Mouse (Mus musculus): Measurements from ENCODE around the gene Bbs9.

The Bbs9 gene

DNA sequence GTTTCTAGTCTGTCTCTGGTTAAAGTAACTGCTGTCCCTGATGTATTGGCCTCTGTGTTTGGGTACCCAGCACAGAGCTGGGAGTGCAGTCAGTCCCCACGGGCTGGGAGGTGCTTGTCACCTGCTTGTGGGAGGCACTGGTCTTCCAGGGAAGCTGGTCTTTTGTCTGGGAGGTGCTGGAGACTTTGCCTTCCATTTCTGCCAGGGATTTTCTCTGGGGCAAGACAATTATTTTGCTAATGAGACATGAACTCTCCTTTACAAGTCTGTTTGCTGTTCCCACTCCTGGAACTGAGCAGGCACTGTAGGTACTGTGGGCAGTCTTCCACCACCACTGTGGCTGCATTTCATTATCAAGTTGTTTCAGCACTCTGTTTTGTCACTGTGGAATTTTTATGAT, 223.0 kb downstream of the Bbs9 start:
- no peak for DNase-seq

DNA sequence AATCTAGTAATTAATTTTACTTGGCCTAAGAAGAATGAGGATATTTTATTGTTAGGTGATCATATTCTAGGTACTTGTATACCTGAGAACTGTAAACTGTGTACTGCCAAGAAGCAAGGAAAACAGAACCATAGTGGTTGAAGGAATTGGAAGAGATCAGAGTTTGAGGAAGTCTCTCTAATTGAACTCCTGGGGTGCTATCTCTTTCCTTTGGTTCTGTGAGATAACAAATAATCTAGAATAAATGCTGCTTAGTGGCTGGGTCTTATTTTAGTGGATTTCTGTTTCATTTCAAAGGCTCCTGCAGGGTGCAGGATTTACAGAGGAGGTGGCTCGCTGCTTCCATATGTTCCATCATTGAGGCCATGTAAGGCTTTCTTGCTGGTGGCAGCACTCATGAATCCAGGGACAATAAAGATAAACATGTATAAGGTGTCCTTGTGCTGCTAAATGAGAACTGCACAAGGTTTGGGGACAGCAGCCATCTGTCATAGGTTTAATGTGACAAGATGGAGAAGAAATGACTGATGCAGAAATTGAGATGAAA, 226.6 kb downstream of the Bbs9 start:
- DNase-seq = no peak

DNA sequence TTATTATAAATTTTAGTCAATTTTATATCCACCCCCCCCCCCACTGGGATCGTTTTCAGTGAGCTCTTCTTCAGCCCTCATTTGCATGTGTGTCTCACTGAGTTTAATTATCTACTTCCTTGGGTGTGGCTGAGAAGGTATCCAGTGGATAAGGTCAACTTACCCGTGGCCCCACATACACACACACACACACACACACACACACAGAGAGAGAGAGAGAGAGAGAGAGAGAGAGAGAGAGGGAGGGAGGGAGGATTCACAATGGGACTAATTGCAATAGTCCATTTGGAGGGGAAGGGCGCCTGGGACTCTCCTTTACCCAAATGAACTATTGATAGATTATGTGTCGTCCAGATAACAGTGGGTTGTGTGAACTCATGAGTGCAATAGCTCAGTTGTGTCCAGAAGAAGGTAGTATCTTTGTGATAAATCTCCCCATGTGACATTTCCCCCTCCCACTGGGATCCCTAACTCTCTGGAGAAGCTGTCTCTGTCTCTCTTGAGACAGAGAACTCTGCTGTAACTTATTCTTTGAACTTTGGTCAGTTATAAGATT, 227.4 kb downstream of the Bbs9 start:
- no peak for DNase-seq

DNA sequence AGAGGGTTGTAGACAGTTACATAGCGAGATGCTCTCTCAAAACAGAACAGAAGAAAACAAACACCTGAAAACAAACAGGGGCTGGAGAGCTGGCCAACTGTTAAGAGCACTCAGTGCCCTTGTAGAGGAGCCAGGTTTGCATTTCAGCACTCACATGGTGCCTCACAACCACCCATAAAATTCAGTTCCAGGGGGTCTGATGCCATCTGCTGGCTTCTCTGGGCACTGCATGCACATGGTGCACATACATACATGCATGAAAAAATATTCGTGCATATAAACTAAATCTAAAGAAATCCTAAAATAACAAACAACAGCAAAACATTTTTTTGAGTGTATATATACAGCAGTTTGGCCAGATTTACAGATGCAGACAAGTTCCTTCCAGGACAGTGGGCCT, 228.0 kb downstream of the Bbs9 start:
- peak; percentile 14 for DNase-seq

DNA sequence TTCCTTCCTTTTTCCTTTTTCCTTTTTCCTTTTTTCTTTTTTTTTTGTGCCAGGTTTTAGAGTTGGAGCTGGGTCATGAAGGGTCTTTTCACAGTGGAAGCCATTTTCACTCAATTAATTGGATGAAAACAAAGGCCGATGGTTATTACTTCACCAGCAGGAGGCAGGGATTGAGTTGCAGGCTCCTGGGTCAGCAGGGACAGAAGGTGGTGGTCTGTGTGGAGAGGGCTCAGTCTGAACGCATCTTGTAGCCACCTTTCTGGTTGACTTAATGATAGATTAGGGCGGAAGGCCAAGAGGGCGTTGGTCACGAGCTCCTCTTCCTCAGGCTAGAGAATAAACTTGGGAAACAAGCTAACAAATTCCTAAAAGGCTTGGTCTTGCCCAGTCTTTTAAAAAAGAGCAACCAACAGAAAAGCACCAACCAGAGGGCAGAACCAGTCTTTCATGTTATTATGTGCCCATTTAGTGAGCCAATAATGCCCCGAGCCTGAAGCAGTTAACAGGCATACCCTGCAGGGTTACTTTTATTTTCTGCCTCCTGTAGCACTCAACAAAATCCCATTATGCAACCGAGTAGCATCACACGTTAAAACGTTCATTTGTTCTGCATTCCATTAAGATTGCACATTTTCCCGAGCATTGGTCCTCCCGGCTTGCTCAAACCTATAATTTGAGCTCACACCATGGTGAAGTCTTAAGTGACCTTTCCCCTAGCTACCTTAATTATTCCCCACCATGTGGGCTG, 231.8 kb downstream of the Bbs9 start:
- no peak for DNase-seq

DNA sequence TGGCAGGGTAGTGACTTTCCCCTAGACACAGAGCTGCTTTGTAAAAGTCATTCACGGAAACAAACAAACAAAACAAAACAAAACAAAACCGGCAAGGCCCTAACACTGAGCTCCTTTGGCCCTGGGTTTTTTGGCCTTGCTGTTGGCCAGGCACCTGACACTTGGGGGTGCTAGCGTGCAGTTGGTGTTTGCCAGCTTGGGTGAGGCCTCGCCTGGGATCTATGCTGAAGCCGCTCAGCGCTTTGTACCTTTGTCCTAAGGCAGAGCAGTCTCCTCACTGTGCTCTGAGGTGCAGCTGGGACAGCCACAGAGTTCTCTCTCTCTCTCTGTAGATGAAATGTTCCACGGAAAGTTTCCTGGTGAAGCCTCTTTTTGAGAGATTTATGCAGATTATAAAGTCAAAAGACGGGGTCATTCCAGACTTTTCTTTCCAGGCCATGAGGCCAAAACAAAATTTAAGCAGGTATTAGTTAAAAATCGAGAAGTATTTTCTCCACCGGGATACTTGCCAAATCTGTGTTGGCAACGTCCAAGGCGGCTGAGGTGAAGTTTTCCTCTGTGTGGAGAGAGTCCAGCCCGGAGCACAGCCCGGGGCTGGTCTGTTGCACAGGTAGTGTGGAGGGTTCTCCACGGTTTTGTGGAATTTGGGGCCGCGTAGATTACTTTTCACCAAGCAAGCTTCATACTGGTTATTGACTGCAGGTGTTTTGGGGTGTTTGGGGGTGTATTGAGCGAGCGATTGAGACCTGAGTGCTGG, 233.6 kb downstream of the Bbs9 start:
- peak; percentile 44 for DNase-seq

DNA sequence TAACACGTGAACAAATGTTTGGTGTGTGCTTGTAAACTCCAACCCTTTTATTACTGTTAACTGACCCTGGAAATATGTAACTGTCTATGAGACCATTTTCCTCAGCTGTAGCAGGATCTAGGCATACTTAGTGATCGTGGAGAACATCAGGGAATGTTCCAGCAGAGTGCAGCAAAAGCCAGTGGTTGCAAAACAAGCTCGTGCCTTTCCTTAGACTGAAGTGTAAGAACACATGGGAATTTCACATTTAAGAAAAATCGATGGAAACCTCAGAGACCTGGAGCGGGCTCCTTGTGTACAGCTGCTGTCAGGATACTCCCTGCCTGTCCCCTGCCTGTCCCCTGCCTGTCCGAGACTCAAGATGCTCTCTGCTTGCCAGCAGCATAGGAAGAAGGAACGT, 234.5 kb downstream of the Bbs9 start:
- no peak for DNase-seq

DNA sequence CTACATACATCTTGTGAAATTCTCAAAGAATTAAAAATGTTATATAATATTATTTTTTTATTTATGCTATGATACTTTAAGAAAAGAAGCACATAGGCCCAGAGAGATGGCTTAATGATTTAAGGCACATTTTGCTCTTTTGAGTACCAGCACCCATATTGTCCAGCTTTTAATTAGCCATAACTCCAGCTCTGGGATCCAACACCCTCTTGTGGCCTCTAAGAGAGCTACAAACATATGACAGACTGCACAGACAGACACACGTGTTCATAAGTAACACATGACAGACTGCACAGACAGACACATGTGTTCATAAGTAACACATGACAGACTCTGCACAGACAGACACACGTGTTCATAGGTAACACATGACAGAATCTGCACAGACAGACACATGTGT, 235.8 kb downstream of the Bbs9 start:
- no peak for DNase-seq

DNA sequence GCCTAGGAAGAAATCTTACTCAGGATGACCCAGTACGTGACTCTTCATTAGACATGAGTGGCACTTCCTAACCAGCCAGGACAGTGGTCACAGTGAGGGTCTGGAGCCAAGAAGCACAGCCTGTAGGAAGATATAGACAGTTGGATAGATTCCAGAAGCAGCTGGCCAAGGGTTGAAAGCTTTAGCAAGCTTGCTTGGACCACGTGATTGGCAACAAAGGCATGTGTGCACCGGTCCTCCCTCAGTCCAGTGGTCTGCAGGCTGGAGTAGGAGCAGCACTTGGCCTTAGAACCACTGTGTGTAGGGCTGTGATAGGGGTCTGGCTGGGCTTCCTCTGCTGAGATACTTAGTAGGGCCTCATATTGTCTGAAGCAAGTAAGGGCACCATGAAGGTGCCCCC, 237.2 kb downstream of the Bbs9 start:
- DNase-seq = no peak

DNA sequence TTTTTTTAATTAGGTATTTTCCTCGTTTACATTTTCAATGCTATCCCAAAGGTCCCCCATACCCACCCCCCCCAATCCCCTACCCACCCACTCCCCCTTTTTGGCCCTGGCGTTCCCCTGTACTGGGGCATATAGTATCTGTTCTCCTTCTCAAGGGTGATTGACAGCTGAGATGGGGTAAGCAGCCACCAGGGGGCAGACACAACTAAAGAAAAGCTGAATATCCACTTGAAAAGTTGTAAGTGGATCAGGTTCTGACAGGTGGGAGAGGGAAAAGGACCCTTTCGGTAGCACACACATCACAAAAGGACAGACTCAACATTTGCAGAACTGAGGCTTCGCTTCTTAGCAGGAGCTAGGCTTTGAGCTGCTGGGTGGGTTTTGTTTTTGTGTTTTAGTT, 237.8 kb downstream of the Bbs9 start:
- peak; percentile 49 for DNase-seq

DNA sequence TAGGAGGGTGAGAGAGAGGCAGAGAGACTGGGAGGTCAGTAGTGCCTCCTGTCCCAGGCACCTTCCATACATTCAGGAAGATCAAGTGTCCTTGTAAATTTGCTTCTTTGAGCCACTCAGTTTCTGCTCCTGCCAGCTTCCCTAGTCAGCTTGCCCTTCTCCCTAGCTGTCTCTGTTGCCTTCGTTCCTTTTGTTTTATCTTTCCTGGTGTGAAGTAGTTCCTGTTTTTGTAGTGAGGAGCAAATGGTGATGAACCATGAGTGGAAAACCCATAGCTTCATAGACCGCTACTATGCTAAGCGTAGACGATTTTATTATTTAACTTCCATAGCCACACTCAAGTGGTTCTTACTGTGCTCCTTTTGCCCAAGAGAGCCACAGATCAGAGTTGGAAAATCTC, 242.1 kb downstream of the Bbs9 start:
- DNase-seq = no peak

DNA sequence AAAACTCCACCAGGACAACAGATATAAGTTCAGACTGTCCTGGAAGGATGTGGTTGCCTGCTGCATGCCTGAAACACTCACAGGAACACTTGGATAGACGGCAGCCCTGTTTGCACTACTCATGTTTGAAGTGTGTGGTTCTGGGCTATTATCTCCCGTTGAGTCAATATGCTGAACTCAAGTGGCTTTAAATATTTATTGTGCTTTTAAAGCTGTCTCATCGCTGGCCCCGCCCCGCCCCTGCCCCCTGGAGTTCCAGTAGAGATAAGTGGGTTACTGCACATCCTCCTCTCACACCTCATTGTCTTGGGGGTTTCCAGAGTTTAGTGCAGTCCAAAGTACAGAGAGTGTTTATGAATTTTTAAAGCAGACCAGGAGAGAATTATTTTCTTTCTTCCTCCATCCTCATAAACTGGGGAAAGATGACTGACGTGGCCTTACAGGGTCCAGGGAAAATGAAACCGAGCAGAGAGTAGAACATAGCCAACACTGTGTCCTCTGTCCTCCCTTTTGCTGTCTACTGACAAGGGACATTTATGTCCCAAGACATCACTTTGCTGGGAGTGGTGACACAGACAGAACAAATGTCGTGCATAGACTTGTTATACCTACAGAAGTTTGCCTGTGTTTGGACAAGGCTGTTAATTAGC, 242.8 kb downstream of the Bbs9 start:
- no peak for DNase-seq

DNA sequence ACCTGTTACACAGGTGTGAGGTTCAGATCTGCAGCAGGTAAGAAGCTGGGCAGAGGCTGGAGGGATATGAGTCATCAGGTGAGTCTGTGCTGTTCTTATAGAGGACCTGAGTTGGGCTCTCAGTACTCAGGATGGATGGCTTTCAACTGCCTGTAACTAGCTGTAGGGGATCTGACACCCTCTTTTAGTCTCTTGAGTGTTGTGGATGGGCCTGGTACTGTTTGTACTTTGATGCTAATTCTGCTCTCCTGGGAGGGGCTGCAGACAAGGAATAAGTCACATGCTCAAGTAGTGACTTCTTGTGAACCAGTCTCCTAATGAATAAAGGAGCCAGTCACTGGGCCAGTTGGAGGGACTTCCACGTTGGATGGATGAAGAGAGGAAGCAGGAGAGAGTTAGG, 257.1 kb downstream of the Bbs9 start:
- no peak for DNase-seq

DNA sequence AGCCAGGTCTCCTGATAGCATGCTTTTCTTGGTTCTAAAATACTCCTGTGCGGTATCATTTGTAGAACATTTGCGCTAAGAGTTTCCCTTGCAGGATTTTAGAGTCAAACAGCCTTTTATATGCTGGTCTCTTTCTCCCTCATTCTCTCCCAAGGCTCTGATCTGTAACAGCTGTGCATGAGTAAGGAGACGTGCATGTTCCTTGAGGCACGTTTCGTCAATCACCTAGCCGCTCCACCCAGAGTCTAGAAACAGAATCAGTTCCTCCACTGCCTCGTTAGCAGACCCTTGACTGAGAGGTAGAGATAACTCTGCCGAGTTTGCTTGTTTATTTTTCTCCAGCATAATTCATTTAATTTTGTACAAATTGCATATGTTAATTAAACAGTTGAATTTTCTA, 259.4 kb downstream of the Bbs9 start:
- no peak for DNase-seq

DNA sequence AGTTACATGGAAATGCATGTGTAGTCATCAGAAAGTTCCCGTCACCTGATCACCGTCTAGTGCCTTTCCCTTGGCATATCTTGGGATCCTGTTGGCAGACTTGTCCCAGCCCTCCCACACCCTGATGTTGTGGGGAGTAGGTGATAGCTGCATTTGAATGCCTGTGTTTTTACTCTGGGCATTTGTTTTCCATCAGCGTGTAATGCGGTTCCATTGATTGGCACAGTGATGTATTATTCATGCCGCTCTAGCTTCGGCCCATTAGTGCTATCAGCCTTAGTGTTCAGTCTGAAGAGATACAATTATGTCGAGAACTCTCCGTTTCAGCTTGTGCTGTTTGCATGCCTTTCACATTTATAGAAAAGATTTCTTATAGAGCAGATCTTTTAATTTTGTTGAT, 259.9 kb downstream of the Bbs9 start:
- DNase-seq = no peak

DNA sequence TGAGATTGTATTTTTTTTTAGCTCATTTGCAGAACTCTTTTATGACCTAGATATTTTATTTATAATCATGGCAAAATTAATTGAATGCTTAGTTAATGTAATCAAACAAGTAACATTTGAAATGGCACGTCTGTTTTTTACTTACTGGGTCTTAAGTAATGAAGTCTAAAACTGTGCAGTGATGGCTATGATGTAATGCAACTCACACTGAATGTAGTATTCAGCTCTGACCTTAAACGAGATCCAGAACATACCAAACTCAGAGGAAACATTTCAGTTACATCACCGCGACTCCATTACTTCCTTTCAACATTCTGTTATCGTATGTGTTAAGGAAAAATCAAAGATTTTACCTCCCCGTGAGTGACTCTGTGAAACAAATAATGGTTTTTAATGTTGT, 262.4 kb downstream of the Bbs9 start:
- no peak for DNase-seq

DNA sequence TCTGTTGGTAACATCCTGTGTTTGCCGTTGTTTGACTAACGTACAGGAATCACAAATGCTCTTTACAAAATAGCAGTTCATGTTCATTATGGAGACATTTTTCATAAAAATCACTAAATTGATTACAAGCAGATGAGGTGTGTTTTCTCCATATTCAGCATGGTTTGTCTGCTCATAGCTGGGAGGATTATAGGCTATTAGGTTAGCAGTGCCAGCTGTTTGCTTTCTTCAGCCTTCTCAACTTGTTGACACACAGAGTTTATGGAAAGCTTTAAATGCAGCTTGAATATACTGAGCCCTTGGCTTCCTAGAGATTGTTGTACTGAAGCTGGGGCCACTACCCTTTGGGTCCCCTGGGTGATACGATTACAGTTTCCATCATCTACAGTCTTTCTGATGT, 263.3 kb downstream of the Bbs9 start:
- no peak for DNase-seq

DNA sequence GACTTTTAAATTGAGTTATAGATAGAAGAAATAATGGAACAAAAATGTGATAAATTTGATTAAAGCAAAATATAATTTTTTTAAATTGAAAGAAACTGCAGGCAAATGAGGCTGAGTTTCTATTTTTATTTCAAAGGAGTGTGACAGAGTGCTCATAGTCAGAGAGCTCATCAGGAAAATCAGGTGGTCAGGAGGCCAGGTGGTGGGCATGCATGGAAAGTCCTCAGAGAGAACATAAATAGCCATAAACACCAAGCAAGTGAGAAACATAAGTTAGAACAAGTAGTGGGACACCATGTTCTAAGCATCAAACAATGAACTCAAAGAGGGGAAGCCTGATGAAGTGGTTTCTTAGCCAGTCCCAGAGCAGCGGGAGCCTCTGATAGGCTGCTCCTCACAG, 266.5 kb downstream of the Bbs9 start:
- no peak for DNase-seq

DNA sequence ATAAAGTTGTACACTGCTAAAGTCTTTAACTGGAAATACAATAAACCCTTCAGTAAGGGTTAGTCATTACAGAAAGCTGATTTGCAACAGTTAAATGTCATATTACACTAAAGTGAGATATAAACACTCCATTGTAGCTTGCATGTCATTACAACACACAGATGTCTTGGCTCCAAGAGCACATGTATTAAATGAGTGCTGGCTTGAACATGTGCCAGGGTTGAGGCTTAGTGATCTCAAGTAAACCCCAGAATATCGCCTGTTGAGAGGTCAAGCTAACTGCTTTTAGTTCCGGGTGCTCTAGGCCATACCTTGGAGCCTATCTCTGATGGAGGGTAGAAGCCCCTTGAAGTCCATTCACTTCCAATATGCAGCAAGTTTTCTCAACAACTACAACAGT, 273.1 kb downstream of the Bbs9 start:
- DNase-seq = no peak

DNA sequence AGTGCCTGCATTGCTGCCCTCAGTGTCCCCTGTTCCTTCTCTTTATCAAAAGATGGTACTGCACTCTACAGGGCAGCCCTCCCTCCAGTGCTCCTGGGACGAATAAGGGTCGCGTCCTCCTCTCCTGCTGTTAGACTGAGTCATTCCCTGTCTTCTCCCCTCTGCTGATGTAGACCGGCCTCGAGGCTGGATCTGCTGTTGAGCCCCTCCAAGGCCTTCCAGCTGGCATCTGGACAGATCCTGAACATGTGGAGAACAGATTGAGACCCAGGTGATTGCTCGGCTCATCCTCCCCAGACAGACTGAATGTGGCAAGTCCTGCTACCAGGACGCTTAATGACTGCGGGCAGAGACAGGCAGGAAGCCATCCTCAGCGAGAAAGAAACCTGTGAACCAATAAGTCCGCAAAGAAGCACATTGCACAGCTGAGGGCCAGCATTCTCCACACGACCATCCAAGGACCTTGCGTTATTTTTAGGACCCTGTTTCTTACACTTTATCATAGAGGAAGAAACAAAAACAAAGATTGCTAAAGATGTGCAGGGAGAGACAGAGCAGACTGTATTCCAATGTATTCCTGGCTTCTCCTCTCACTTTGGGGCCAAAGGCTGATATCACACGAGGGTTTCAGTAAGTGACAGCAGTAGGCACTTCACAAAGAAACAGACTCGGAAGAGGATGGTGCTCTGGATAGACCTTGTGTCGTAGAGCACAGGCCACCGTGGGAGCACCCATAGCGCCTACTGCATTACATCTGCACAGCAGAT, 275.4 kb downstream of the Bbs9 start:
- no peak for DNase-seq

DNA sequence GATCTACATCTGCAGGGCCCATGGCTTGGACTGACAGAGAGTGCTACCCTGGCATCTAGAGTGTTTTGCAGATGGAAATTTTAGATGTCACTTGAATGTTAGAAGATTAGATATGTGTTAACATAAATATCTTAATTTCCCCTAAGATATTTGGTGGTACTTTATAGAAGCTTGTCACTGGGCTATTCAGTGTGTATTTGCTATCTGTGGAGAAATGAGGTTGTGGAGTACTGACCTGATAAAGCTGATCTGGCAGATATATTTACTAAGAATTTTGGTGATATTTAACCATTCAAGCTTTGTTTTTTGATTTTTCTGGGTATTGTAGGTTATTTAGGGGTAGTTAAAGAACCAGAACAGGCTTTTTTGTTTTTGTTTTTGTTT, 276.0 kb downstream of the Bbs9 start:
- DNase-seq = no peak

DNA sequence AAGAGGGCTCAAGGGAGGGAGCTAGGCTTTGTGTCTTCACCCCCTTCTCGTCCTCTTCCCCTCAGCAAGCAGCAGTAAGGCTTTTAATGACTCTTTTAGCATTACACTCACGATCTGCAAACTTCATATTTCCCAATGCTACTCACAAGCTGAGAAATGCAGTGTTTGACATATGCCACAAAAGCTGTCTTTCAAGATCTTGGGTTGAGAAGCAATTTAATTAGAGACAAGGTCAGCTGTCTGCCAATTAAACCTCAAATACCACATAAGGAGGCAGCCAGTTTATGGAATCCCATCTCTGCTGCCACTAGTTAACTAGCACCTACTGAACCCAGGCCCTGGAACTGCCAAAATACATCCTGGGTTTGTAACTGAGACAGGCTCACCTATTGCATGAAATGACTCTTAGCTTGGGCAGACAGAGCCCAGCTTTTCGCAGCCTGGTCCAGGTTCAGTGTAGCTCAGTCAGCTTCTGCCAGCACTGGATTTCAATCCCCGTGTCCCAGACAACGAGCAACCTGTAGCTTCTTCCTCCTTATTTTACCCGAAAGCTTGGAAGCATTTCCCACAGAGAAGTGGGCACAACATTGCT, 278.7 kb downstream of the Bbs9 start:
- DNase-seq = no peak
